Mouse (Mus musculus): ENCODE data around the gene Rbm44. TPM values are rescaled to one million over a fixed set of nuclear protein-coding genes. Genes with fewer than 3 reads are reported as not detected.
A peak's percentile ranks its signal among the peaks of the same experiment; 100 is the strongest.

Rbm44 gene
- polyA plus RNA-seq, 1 experiment from 2014 or later: 0.43 TPM

DNA sequence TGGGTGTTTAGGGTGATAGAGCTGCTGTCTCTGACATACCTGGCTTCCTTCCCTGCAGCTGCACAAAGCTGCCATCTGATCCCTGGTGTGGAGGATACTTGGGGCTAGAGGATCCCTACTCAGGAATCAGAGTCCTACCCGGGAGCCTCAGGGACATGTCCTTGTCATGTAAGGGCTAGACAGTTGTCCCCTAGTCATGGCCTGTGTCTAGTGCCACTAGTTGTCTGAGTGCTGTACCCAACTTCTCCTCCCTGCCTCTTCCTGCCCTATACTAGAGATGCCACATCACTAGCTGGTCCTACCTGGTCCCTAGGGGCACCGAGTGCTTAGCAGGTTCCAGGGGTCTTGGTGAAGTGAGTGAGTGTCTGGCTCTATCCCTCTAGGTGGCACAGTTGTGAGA, 7.9 kb upstream of the Rbm44 start:
- no peak overlapping the region for H3K4me3 ChIP-seq (ENCODE audit: low read depth, low read length)
- H3K9ac ChIP-seq (replicated peaks; ENCODE audit: low read length): no peak overlapping the region
- H3K27me3 ChIP-seq (ENCODE audit: control insufficient read depth, insufficient read depth, low read length): no peaks in the 10 kb centered on the region
- DNase-seq (ENCODE audit: low spot score) (no peak), ATAC-seq (replicated peaks; ENCODE audit: insufficient number of reproducible peaks, low FRiP score, low TSS enrichment, low read depth) (no peak)
- 80% methylated on average over 2 of the region's 2 CpGs for WGBS
- H3K4me1 ChIP-seq (ENCODE audit: control insufficient read depth, insufficient read depth, low read length): no peaks in the 10 kb centered on the region
- H3K36me3 ChIP-seq (replicated peaks; ENCODE audit: control insufficient read depth, insufficient read depth, low read depth, low read length): no peaks in the 10 kb centered on the region
- no peak overlapping the region for H3K4me2 ChIP-seq (ENCODE audit: low read depth, low read length)
- no peak overlapping the region for H3K27ac ChIP-seq (replicated peaks; ENCODE audit: low read depth, low read length)
- H3K9me3 ChIP-seq (replicated peaks; ENCODE audit: control insufficient read depth, low read length): no peaks in the 10 kb centered on the region

DNA sequence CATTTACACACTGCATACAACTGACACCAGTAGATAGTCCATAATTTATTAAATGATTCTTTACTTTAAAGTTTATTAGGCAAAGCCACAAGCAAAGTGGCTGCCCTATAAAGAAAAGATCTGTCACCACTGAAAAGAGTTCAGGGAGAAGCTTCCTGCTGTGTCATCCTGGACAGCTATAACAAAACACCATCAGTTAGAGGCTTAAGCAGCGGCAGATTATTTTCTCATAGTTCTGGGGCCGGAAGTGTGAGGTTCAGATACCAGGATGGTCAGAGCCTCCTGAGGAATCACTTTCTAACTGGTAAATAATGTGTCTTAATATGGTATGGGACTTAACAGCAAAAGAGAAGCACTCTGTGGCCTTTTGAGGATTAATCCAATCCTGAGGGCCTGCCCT, 6.6 kb downstream of the Rbm44 start:
- H3K36me3 ChIP-seq (replicated peaks; ENCODE audit: control insufficient read depth, insufficient read depth, low read depth, low read length): no peaks in the 10 kb centered on the region
- no peak overlapping the region for H3K9ac ChIP-seq (replicated peaks; ENCODE audit: low read length)
- WGBS: 77% methylated on average over 2 of the region's 2 CpGs
- no peak overlapping the region for H3K4me2 ChIP-seq (ENCODE audit: low read depth, low read length)
- H3K9me3 ChIP-seq (replicated peaks; ENCODE audit: control insufficient read depth, low read length): no peaks in the 10 kb centered on the region
- no peak for ATAC-seq (replicated peaks; ENCODE audit: insufficient number of reproducible peaks, low FRiP score, low TSS enrichment, low read depth)
- no peak overlapping the region for H3K4me3 ChIP-seq (ENCODE audit: low read depth, low read length)
- DNase-seq (ENCODE audit: low spot score): no peak
- no peaks in the 10 kb centered on the region for H3K27me3 ChIP-seq (ENCODE audit: control insufficient read depth, insufficient read depth, low read length)
- no peak overlapping the region for H3K27ac ChIP-seq (replicated peaks; ENCODE audit: low read depth, low read length)
- H3K4me1 ChIP-seq (ENCODE audit: control insufficient read depth, insufficient read depth, low read length): no peaks in the 10 kb centered on the region

DNA sequence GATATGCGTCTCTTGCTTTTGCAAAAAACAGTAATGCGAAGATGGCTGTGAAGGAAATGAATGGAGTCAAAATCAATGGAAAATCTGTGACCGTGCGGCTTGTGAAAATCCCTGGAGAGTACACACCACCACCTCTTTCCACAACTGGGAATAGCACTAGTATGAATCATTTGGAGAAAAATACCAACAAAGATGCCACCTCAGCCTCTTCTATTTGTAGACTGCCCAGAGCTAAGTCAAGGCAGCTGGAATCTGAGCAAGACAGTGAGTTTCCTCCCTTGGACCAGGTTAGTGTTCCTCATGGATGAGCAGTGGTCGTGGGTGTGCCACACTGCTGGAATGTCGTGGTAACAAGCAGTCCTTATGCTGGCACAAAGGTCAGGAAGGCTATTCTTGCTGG, 21.9 kb downstream of the Rbm44 start:
- H3K4me3 ChIP-seq (ENCODE audit: low read depth, low read length): no peak overlapping the region
- 82% methylated on average over 6 of the region's 6 CpGs for WGBS
- no peak for ATAC-seq (replicated peaks; ENCODE audit: insufficient number of reproducible peaks, low FRiP score, low TSS enrichment, low read depth)
- no peaks in the 10 kb centered on the region for H3K27me3 ChIP-seq (ENCODE audit: control insufficient read depth, insufficient read depth, low read length)
- H3K4me1 ChIP-seq (ENCODE audit: control insufficient read depth, insufficient read depth, low read length): no peaks in the 10 kb centered on the region
- H3K9me3 ChIP-seq (replicated peaks; ENCODE audit: control insufficient read depth, low read length): no peaks in the 10 kb centered on the region
- H3K9ac ChIP-seq (replicated peaks; ENCODE audit: low read length): no peak overlapping the region
- H3K27ac ChIP-seq (replicated peaks; ENCODE audit: low read depth, low read length): no peak overlapping the region
- DNase-seq (ENCODE audit: low spot score): no peak
- no peak overlapping the region for H3K4me2 ChIP-seq (ENCODE audit: low read depth, low read length)
- no peaks in the 10 kb centered on the region for H3K36me3 ChIP-seq (replicated peaks; ENCODE audit: control insufficient read depth, insufficient read depth, low read depth, low read length)

DNA sequence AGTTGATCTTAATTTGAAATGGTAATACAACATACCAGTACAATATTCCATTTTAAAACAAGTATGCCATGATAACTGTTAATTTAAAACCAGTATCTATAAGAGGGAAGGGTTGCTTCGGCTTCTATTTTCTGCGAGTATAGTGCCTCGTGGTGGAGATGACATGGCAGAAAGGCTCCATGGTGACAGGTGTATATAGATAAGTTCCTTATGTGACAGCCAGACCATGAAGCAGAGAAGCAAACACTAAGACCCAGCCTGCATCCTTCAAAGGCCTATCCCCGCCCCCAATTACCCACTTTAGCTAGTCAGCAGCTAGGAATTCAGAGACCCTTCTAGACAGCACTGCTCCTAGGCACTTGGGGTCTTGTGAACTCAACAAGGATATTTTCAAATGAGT, 24.3 kb downstream of the Rbm44 start:
- H3K9ac ChIP-seq (replicated peaks; ENCODE audit: low read length): no peak overlapping the region
- H3K27ac ChIP-seq (replicated peaks; ENCODE audit: low read depth, low read length): no peak overlapping the region
- DNase-seq (ENCODE audit: low spot score) (no peak), ATAC-seq (replicated peaks; ENCODE audit: insufficient number of reproducible peaks, low FRiP score, low TSS enrichment, low read depth) (no peak)
- H3K4me3 ChIP-seq (ENCODE audit: low read depth, low read length): no peak overlapping the region
- 89% methylated on average over 4 of the region's 4 CpGs for WGBS
- no peak overlapping the region for H3K4me2 ChIP-seq (ENCODE audit: low read depth, low read length)
- H3K4me1 ChIP-seq (ENCODE audit: control insufficient read depth, insufficient read depth, low read length): no peaks in the 10 kb centered on the region
- H3K36me3 ChIP-seq (replicated peaks; ENCODE audit: control insufficient read depth, insufficient read depth, low read depth, low read length): no peaks in the 10 kb centered on the region
- H3K9me3 ChIP-seq (replicated peaks; ENCODE audit: control insufficient read depth, low read length): no peaks in the 10 kb centered on the region
- no peaks in the 10 kb centered on the region for H3K27me3 ChIP-seq (ENCODE audit: control insufficient read depth, insufficient read depth, low read length)

DNA sequence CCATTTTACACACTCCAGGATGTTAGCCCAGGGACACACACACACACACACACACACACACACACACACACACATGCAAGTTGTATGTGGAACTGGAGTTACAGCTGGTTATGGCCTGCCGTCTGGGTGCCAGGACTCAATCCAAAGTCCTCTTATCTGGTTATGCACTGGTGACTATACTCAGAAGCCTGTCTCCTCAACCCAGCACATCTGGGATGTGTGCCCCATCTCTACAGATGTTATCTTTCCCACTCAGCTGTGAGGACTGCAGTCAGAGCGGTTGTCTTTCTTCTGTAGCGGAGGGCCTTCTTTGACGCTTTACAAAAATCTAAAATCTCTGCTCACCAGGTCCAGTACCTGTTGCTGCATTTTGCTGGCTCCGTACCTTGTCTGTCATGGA, 29.9 kb downstream of the Rbm44 start:
- H3K9ac ChIP-seq (replicated peaks; ENCODE audit: low read length): no peak overlapping the region

DNA sequence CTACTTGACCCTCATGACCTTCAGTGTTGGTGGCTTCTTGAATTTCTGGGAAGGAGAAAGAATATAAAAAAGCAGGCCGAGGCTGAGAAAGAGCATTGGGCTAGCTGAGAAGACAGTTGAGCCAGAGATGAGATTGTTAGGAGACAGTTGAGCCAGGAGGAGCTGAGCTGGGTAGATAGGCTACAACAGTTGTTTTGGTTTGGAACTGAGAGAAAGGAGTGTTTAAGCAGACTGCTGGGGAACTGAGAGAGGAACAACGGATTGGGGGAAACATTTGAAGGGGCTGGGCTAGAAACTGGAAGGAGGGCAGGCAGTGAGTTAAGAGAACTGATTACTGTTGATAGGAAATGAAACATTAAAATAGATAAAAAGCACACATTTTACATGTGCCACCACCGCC, 31.1 kb downstream of the Rbm44 start:
- H3K4me2 ChIP-seq (ENCODE audit: low read depth, low read length): no peak overlapping the region
- H3K36me3 ChIP-seq (replicated peaks; ENCODE audit: control insufficient read depth, insufficient read depth, low read depth, low read length): no peaks in the 10 kb centered on the region
- no peaks in the 10 kb centered on the region for H3K4me1 ChIP-seq (ENCODE audit: control insufficient read depth, insufficient read depth, low read length)
- WGBS: 51% methylated on average over 3 of the region's 3 CpGs
- H3K4me3 ChIP-seq (ENCODE audit: low read depth, low read length): no peak overlapping the region
- DNase-seq (ENCODE audit: low spot score) (no peak), ATAC-seq (replicated peaks; ENCODE audit: insufficient number of reproducible peaks, low FRiP score, low TSS enrichment, low read depth) (no peak)
- no peak overlapping the region for H3K9ac ChIP-seq (replicated peaks; ENCODE audit: low read length)
- H3K9me3 ChIP-seq (replicated peaks; ENCODE audit: control insufficient read depth, low read length): no peaks in the 10 kb centered on the region
- peaks cover 12% of the 10 kb centered on the region; the same call in 1 of the 2 replicates for H3K27me3 ChIP-seq (ENCODE audit: control insufficient read depth, insufficient read depth, low read length)
- no peak overlapping the region for H3K27ac ChIP-seq (replicated peaks; ENCODE audit: low read depth, low read length)

More for the DNA sequence above, 29.9 kb downstream of the Rbm44 start:
- Histone ChIP-seq H3K4me1 (ENCODE audit: control insufficient read depth, insufficient read depth, low read length) (no peaks in the 10 kb centered on the region), H3K4me3 (ENCODE audit: low read depth, low read length) (no peak overlapping the region), H3K9me3 (replicated peaks; ENCODE audit: control insufficient read depth, low read length) (no peaks in the 10 kb centered on the region), H3K27ac (replicated peaks; ENCODE audit: low read depth, low read length) (no peak overlapping the region), H3K27me3 (ENCODE audit: control insufficient read depth, insufficient read depth, low read length) (peaks cover 6% of the 10 kb centered on the region; the same call in 1 of the 2 replicates), H3K4me2 (ENCODE audit: low read depth, low read length) (no peak overlapping the region), H3K36me3 (replicated peaks; ENCODE audit: control insufficient read depth, insufficient read depth, low read depth, low read length) (no peaks in the 10 kb centered on the region)
- DNase-seq (ENCODE audit: low spot score) (no peak), ATAC-seq (replicated peaks; ENCODE audit: insufficient number of reproducible peaks, low FRiP score, low TSS enrichment, low read depth) (no peak)
- WGBS: 87% methylated on average over 5 of the region's 5 CpGs

DNA sequence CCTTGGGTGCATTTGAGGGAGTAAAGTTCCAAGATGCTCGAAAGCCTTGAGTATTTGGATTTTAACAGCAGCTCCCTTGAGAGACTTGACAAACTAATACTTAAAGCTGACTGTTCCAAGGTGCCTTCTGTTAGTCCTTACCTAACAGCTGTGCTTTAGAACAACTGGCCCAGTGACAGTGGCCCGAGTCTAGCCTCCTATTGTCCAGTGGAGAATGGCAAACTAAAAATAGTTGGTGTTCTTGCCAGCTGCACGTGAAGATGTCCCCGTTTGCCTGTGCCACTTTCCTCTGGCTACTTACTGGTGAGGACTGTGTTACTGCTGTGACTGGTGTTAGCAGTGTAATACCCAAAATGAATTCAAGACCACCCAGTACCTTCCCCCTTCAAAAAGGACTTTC, 32.0 kb downstream of the Rbm44 start:
- ATAC-seq (replicated peaks; ENCODE audit: insufficient number of reproducible peaks, low FRiP score, low TSS enrichment, low read depth): no peak
- no peak overlapping the region for H3K4me3 ChIP-seq (ENCODE audit: low read depth, low read length)
- H3K9me3 ChIP-seq (replicated peaks; ENCODE audit: control insufficient read depth, low read length): no peaks in the 10 kb centered on the region
- no peak overlapping the region for H3K9ac ChIP-seq (replicated peaks; ENCODE audit: low read length)
- DNase-seq (ENCODE audit: low spot score): no peak
- no peak overlapping the region for H3K27ac ChIP-seq (replicated peaks; ENCODE audit: low read depth, low read length)
- H3K36me3 ChIP-seq (replicated peaks; ENCODE audit: control insufficient read depth, insufficient read depth, low read depth, low read length): no peaks in the 10 kb centered on the region
- H3K27me3 ChIP-seq (ENCODE audit: control insufficient read depth, insufficient read depth, low read length): peaks cover 12% of the 10 kb centered on the region; the same call in 1 of the 2 replicates
- 84% methylated on average over 4 of the region's 4 CpGs for WGBS
- H3K4me2 ChIP-seq (ENCODE audit: low read depth, low read length): no peak overlapping the region
- no peaks in the 10 kb centered on the region; the same call in 1 of the 2 replicates for H3K4me1 ChIP-seq (ENCODE audit: control insufficient read depth, insufficient read depth, low read length)

DNA sequence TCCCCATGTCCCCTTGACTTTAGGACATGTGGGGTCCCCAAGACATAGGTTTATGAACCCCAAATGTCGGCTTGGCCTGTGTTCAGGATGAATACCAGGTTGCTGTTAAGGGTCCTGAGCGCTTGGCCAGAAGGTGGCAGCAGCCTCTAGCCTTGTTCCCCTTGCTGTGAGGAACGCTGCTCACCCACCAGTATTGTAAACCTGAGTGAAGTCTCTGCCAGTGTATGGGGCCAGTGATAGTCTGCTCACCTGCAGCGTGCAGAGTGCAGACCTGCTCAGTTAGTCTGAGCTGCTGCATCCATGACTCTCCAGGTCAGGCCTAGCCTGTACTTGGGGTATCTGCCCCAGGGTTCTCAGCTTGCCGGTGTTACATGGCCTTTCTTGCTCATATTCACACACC, 34.2 kb downstream of the Rbm44 start:
- peaks cover 12% of the 10 kb centered on the region; the same call in 1 of the 2 replicates for H3K27me3 ChIP-seq (ENCODE audit: control insufficient read depth, insufficient read depth, low read length)
- DNase-seq (ENCODE audit: low spot score) (peak; percentile 74), ATAC-seq (replicated peaks; ENCODE audit: insufficient number of reproducible peaks, low FRiP score, low TSS enrichment, low read depth) (no peak)
- H3K9me3 ChIP-seq (replicated peaks; ENCODE audit: control insufficient read depth, low read length): no peaks in the 10 kb centered on the region
- no peak overlapping the region for H3K27ac ChIP-seq (replicated peaks; ENCODE audit: low read depth, low read length)
- no peak overlapping the region for H3K4me2 ChIP-seq (ENCODE audit: low read depth, low read length)
- H3K36me3 ChIP-seq (replicated peaks; ENCODE audit: control insufficient read depth, insufficient read depth, low read depth, low read length): no peaks in the 10 kb centered on the region
- no peak overlapping the region for H3K4me3 ChIP-seq (ENCODE audit: low read depth, low read length)
- WGBS: 37% methylated on average over 5 of the region's 5 CpGs
- H3K4me1 ChIP-seq (ENCODE audit: control insufficient read depth, insufficient read depth, low read length): no peaks in the 10 kb centered on the region; the same call in 1 of the 2 replicates
- H3K9ac ChIP-seq (replicated peaks; ENCODE audit: low read length): no peak overlapping the region
